Mouse (Mus musculus): Measurements from ENCODE around the gene Meaf6.

Gene Meaf6

DNA sequence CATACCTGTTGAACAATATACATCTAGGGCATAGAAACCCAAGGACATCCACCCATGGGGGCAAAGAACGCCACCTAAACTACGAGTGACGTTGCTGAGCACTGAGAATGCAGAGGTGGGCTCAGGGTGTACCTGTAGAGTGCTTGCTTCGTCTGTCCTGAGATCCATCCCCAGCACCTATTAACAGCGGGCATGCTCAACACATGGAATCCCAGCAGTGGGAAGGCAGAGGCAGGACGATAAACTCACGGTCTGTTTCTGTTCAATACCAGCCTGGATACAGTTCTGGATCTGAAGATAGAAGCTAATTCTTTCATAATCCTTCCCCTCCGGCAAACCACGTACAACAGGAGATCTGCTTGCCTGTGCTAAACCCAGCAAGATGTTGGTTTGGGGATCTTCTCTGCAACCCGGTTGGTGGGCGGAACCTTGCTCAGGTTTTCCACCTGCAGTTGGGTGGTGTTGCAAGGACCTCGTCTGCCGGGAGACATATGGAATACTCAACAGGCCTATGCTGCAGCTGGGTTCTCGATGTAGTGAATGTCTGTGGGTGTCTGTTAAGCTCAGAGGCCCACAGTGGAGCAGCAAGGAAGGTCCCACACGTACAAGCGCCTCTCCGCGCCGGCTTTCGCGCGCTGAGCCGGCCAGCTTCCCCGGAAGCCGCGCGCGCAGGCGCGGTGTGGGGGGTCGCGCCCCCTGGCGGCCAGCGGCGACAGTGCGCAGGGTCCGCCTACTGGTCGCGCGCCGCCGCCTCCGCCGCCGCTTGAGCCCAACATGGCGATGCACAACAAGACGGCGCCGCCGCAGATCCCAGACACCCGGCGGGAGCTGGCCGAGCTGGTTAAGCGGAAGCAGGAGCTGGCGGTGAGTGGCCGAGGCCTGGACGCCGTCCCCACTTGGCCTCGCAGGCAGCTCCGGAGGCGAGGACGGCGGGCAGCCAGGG is at the start of gene Meaf6:
Gene Meaf6, plus strand, starts transcription at position 732 of the 943 bp plus-strand sequence.
- peak; percentile 95 for DNase-seq

DNA sequence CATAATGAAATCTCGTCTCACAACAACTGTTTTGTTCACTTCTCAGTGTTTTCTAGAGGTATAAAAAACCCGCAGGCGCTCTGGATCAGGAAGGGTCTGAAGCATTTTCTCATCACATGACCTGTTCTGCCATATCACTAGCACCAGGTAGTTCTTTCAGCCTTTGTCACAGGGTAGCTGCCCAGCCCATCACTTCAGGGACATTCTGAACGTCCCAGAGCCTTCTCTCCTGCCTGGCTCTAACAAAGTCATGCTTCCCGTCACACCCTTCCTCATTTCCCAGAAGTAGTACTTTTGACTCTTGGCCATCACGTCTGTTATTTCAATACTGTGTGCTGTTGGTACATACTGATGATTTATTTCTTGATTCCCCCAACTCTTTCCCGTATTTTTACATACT is 40.5 kb upstream of the Meaf6 start:
- no peak for DNase-seq

DNA sequence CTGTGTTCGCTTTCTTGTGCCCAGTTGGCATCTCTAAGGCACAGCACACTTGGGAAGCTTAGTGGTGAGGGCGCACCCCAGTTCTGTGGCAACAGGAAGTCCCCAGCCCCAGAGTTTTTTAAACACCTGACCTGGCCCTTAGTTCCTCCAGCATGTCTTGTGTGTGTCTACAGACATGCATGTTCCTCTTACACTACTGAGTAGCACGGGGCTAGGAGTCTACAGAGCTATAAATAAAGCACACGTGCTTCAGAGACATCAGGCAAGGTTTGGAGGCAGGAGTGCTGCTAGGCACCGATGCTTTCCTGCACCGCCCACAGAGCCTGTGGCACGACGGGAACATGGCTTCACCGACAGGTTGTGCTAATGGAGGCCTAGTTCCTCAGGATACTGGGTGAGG is 29.5 kb upstream of the Meaf6 start:
- DNase-seq, result no peak

DNA sequence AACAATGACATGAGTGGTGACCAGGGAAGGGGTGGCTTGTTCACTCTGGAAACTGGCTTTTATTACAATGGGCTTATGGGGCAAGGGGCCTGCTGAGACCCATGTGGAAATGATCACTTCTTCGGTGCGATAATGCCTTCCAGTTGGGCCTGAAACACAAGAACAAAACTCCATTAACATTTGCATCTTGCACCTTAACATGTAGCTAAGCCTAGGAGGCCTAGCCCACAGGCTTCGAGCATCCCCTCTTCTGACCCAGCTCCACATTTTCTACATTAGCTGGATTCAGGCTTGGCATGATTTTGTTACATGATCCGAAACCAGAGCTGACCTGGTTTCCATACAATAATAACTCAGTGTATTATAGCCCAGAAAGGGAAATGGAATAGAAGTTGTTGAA is 28.5 kb upstream of the Meaf6 start:
- DNase-seq, result no peak

DNA sequence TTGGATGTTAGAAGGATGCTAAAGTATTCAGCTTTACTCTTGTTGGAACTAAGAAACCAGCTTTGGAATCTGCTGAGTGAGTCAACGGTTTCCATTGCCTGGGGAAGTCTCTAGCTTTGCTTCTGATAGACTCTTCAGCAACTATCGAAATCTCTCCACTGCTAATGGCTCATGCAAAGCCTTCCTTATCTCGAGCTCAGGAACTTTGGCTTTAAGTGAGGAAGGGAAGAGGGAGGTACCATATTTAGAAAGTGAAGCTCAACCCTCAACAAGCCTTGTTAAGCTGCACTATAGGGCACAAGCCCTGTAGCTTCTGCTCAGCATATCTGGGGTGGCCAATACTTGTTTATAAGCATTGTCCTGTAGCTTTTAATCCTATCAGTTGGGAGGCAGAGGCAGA is 27.7 kb upstream of the Meaf6 start:
- no peak for DNase-seq

DNA sequence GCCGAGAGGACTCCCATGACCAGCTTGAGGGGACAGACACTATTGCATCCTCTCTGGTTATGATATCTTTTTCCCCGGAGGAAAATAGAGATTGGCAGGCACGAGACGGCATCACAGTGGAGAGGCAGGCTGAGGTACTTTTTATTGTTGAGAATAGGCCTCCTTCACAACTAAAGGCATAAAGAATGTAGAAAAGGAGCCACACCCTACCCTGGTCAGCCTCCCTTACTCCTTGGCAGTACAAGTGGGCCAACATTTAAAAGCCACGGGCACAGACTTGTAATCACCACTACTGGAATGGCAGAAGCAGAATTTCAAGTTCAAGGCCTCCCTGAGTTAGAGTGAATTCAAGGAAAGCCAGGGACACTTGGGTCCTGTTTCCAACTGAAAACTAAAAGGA is 26.9 kb upstream of the Meaf6 start:
- DNase-seq, result no peak

DNA sequence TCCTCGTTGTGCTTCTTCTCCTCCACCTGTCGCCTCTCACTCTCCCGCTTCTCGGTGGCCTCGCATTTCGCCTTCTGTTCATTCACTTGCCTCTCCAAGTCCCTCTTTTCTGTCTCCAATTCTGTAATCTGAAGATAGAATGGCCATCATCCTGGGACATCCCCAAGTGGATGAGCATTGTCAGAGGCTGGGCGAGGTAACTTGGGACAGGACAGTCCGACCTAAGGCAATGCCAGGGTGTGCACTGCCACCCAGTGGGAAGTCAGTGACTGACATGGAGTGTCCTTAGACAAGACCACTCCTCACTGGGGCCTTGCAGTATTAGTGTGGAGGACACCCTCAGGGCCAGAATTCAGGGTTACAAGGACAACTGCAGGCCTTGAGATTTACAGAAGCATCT is 25.9 kb upstream of the Meaf6 start:
- peak; percentile 72 for DNase-seq

DNA sequence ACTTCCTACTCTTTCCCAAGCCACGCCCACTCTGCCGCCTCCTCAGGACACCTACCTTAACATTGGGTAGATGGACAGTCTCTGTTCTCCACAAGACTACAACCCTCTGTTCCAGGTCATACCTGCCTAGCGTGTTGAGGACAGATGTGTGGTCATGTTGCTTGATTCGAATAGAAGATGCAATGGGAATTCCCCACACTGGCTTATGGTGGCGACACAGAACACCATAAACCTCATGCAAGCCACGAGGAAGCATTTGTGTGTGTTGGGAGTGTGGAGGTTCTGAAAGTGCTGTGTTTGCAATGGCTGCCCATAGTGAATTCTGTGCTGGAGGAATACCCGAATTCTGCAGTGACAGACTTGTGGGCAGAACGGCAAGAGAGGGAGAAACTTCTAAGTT is 21.1 kb upstream of the Meaf6 start:
- no peak for DNase-seq

DNA sequence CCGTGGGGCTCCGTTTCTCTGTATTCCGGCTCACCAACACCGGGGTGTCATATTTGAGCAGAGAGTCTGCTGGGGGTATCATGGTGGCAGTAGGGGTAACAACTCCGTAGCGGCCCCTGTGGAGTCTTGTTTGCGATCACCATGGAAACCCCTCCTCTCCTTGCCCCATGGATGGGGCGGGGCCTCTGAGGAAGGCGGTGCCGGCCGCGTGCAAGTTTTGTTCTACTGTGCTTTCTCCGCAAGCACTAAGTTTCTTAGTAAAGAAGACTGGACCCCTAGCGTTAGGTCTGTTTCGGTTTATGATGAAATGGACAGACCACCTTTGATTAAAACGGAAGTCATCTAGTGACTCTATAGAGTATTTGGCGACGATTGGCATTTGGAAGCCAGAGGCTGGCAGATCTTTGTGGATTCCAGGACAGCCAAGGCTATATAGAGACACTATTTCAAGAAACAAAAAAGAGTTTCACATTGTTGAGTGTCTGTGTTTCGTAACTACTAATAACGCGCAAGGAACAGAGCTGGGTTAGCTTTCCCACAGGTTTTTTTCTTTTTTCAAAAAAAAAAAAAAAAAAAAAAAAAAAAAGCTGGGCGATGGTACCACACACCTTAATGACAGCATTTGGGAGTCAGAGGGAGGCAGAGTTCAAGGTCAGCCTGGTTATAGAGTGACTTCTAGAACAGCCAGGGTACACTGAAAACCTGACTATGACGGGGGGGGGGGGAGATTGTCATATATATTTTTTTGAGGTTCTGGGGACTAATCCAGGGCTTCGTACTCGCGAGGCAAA is 19.2 kb upstream of the Meaf6 start, which contains the start of gene Dnali1:
Gene Dnali1, minus strand, starts transcription at position 187 of the 791 bp plus-strand sequence.
- DNase-seq, result peak; percentile 77

DNA sequence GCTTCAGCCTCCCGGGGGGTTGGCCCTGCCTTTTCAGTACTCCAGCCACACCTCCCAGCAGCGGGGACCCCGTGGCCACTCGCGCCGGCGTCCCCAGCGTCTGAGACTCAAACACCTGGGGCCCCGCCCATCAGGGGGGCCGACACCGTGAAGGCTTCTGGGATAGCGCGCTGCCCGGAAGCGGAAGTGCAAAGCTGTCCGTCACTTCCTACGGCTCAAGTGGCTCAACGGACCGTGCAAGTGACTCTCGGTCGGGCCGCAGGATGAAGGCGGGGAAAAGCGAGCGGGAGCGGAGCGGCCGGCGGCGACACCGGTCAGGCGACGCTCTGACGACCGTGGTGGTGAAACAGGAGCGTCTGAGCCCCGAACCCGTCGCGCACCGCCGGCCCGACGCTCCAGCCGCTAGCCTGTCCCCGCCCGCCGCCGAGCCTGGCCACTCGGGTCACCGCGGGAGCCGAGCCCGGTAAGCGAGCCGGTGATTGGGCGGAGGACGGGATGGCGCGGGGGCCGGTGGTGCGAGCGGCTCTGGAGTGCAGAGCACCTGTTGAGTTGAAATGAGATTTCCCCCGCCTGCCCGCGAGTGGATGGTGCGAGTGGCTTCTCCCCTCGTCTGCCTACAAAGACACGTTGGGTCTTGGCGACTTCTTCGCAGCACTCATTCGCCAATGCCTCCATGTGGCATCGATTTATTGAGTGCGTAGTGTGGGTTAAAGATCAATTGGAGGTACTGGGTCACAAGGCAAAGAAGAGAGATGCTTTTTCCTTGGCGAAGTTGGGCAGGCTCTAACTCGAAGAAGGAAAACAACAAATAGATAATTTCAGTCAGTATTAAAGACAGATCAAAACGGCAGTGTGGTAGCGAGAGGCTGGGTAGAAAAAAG is 18.2 kb upstream of the Meaf6 start, which contains the start of gene Snip1:
Gene Snip1, plus strand, starts transcription at position 183 of the 881 bp plus-strand sequence.
- DNase-seq, result peak; percentile 96

DNA sequence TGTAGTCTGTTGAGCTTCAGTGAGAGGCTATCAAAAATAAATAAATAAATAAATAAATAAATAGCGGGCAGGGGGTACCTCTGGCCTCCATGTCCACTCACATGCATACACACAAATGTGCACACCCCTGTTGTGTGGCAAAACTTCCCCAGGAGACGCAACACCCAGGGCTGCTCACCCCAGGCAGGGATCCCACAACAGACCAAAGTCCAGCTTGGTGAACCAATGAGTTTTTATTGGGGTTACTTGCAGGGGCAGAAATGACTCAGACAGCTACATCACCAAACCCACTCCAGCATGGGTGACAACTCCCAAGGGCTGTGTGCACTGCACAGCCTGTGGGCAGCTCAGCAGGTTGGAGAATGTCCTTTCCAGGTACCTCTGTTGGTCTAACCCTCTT is 7.2 kb upstream of the Meaf6 start:
- no peak for DNase-seq

DNA sequence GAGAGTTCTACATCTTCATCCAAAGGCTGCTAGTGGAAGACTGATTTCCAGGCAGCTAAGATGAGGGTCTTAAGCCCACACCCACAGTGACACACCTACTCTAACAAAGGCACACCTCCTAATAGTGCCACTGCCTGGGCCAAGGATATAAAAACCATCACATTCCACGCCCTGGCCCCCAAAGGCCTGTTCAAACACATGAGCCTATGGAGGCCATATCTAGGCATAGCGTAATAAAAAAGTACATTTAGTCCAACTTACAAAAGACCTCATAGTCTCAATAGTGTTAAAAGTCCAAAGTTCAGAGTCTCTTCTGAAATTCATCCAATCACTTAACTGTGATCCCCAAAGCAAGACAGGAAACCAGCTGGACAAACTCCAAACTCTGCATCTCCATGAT is 6.2 kb upstream of the Meaf6 start:
- DNase-seq, result no peak

DNA sequence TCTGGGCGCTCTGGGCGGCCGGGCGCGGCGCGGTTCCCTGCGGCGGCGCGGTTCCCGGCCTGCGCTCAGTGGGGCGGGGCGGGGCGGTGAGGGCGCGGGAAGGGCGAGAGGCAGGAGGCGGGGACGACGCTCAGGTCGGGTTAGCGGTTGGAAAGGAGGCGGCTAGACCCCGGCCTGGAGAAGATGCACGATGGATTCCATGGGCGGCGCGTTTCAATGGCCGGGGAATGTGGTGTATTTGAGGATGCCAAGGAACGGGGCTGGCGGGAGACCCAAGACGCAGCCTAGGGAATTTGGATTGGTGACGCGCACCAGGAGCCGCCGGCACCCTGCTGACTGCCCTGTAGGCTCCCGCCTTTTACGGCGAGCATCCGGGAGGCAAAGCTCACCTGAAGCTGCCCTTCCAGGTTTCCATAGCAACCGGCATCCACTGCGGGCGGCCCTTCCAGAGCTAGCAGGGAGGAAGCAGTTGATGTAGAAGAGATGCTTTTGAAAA is 460 bp downstream of the Meaf6 start:
- DNase-seq, result no peak

DNA sequence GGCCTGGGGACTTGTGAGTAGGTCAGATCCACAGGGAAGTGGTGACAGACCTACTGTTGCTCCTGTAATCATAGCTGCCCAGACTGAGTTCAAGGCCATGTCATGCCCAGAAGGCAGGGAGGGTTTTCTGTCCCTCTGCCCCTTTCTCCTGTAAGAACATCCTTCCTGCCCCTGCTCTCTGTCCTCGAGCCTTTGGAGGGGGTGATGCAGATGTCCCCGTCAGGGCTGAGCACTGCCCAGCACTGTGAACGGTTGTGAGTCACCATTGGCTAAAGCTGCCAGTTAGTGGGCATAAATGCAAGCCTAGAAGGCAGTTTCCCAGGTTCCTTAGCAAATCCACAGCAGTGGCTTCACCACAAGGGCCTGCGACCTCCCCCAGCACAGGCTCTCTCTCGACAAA is 8.1 kb downstream of the Meaf6 start:
- no peak for DNase-seq

DNA sequence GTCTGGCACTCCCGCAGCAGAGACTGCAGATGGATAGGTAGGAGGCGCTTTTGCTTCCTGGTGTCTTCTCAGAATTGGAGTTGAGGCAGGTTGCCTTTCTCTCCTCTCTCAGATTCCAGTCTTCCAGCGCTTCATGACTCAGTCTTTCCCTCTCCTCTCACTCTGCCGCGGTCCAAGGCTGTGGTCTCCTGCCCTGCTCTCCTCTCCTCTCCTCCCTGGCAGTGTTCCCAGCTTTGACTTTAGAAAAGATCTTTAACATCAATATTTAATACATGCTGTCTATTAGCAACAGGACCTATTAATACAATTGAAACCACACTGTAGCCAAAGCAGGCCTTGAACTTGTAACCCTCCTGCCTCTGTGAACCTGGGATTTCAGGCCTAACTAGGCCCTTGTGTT is 11.1 kb downstream of the Meaf6 start:
- DNase-seq, result no peak

DNA sequence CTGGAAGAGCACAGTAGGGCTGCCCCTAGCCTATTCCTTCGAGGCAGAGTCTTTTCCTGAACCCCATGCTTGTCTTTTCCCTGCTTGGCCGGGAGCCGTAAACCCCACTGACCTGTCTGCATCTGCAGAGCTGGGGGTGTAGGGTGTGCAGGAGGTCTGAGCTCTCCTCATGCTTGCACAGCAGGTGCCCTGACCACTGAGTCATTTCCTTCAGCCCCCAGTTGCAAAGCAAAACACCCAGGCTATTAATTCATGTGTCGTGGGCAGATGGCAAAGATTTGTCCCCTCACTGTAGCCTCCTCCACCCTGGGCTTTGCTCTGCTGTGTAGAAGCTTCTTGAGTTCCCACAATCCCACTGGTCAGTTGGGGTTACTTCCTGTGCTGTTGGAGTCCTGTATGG is 12.5 kb downstream of the Meaf6 start:
- no peak for DNase-seq

DNA sequence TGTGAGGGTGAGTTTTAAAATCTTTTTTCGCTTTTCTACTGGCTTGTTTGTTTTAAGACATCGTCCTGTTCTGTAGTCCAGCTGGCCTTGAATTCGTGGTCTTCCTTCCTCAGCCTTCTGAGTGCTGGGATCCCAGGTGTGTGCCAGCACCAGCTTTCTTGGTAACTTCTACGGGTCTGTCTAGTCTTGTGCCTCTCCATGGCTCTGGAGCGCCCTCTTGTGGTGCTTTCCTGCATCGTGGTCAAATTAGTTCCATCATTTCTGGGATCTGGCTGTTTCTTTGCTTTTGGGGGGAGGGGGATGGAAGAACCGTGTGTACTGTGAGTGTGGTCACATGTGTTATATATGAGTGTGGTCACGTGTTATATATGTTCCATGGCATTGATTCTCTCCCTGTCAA is 14.5 kb downstream of the Meaf6 start:
- peak; percentile 77 for DNase-seq

DNA sequence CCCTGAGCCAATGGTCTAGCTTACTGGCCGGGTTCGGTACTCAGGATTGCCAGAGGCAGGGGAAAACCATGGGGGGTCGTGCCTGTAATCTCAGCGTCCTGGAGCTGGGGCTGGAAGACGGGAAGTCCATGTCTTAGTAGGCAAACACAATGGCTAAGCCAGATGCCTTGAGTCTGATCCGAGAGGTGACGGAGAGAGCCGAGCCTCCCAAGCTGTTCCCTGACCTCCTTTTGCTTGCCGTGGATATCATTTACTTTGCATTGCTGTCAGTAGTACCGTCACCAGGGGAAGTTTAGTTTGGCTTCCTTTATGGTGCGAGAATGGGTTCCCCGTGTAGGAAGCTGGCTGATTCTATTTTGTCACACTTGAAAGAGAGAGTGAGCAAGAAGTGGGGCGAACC is 16.4 kb downstream of the Meaf6 start:
- DNase-seq, result no peak

DNA sequence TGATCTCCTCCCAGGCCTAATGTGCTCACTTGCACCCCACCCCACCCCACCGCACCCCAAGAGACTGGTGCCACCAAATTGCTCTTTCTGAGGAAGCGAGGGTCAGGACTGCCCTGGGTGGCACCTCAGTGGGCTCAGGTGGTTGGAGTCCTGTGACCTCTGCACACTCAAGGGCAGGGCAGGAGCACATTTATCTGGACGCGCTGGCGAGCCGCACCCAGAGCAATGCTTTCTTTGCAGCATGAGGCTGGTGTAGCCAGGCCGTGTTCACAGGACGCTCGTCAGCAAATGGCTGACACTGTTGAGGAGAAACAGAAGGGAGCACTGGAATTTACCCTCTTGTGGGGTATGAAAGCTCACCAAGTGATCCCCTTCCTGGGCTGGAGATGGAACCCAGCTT is 20.4 kb downstream of the Meaf6 start:
- DNase-seq, result no peak

DNA sequence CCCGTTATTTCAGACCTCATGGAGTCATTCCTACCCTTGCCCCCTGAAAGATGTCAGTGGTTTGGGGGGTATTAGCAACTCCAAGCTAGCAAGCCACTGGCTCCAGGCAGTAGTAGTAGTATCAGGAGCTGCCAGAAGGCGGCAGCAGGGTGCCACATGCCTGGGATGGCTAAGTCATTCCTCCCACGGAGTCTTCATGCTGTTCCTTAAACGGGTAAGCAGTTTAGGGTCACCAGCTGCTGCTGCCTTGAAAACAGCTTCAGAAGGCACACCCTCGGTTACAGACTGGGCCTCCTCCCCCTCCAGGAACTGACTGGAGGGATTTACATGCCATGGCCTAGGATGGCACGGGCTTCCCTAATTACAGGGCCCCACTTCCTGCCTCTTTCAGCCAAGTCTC is 29.7 kb downstream of the Meaf6 start:
- DNase-seq, result peak; percentile 88

DNA sequence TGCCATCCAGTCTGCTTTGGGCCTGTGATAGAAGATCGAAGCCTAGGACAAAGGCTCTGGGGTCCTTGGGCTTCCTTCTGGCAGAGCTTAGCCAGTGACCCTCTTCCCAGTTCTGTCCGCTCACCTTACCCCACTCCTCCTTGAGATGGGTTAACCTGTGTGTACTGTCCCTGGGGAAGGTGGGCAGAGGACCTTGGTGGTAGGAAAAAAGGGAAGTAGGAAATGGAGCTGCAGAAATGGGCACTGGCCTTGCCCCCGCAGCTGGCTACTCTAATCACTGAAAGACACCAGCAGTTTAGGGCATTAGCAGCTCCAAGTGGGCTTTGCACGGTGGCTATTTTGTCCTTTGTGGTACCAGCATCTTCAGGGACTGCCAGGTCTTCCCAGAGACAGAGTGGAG is 30.1 kb downstream of the Meaf6 start:
- DNase-seq, result no peak

DNA sequence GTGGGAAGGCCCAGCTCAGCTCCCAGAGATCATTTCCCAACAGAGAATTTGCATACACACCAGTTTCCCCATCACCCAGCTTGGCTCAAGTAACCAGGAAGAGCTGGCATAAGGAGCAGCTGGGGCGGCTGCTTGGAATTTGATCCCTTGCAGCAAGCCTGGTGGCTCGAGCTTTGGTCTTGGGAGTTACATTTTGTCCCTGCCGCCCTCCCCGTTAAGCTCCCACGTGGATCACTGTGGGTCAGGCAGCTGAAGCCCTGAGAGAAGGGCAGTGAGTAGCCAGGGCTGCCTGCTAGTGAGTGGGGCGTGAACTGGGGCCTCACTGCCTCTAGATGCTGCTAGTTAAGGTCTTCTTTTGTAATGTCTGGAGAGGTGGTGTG is 30.8 kb downstream of the Meaf6 start:
- peak; percentile 80 for DNase-seq
